Mouse (Mus musculus) telencephalon, adult 2 months (tissue): Measurements from ENCODE around the gene Yif1b.

Source experiments
- DNase-seq: peaks from one replicate; pipeline ENCODE4 v3.0.0-alpha.2; 2011; ENCODE audit warnings: low read depth, low spot score

Yif1b gene

GRCm38 (mm10) chr7:29280801-29281200 is 42.7 kb downstream of the Yif1b start:
- no peak for DNase-seq

DNA sequence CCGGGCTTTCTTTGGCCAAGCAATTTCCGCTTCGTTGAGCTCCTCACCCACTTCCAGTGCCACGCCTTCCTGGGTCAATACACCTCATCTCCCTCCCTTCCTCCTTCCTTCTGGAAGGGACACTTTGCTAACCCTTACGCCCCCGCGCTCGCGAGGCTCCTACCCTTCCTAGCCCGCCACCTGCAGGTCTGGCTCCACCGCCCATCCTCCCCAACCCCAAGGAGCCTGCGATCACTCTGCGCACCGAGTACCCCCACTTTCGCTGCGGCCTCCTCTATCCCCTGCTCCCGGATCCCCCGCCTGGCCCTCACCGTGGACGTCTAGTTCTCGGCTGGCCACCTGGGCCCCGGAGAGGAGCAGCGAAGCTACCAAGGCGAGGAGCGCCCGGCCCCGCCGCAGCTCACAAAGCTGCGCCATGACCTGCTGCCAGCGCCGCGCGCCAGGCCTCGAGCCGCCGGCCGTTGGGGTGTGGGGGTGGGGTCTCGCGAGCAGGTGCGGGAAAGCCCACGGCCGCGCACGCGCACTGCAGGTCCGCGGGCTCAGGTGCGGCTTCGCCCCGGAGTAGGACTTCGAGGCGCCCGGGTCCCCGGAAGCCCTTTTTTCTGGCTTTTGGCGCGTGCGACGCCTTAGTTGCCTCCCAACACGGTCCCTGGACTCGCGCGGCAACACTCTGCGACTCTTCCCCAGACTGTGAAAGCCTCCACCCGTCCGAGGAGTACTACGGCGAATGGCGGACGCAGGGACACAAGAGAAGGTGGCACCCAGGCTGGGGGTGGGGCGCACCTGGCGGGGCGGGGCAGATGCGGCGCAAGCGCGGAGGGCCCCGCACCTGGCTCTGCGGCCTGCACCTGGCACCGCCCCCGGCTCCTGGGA is 43.3 kb downstream of the Yif1b start, which contains the start of gene Spint2:
Spint2 (minus strand) TSS at position 712 of the 873 bp plus-strand sequence.
- no peak for DNase-seq

- DNase-seq, result no peak
Measured at GRCm38 (mm10) chr7:29282074-29282554, 44.0 kb downstream of the Yif1b start.

- DNase-seq, result no peak
Measured at GRCm38 (mm10) chr7:29283876-29284275, 45.7 kb downstream of the Yif1b start.

DNA sequence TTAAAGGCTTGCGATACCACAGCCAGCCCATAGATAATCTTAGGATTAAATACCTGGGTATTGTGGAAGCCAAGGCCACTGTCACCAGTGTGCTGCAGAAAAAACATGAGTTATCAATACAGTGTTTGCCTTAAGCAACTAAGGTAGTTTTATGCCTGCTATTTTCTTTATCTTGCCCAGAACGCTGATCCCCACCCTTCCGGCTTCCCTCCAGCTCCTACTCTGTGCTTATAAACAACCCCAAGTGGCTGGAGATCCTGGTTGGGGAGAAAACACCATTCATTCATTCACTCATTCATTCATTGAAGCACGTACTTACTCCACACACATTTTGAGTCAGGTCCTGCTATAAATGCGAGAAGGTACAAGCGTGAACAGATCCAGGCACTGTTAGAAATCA is 46.4 kb downstream of the Yif1b start:
- DNase-seq, result no peak

DNA sequence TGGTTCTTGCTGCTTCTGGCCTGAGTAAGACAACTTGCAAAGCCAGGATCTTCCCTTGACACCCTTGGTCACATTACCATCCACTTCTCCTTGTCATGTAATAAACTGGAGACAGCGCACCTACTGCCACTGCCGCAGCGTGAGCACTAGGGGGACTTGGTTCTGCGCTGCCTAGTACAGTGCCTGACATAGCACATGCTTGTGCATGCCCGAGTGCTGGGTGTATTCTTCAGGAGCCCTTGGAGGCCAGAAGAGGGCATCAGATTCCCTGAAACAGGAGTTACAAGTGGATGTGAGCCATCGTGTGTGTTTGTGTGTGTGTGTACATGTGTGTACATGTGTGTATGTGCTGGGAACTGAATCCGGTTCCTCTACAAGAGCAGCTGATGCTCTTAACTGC is 49.4 kb downstream of the Yif1b start:
- no peak for DNase-seq

DNA sequence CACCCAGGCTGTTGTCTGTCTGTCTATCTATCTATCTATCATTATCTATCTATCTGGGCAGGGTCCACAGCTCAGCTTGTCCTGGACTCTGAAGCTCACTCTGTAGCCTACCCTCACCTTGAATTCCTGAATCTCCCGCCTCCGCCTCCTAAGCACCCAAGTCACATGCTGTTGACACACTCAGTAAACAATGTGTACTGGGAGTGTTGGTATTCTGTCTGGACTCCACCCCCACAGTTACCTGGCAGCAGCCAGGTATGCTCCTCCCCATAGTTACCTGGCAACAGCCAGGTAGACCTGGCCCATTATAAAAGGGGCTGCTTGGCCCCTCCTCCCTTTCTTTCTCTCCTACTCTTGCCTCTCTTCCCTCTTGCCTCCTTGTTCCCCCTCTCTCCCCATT is 50.0 kb downstream of the Yif1b start:
- DNase-seq, result no peak

DNA sequence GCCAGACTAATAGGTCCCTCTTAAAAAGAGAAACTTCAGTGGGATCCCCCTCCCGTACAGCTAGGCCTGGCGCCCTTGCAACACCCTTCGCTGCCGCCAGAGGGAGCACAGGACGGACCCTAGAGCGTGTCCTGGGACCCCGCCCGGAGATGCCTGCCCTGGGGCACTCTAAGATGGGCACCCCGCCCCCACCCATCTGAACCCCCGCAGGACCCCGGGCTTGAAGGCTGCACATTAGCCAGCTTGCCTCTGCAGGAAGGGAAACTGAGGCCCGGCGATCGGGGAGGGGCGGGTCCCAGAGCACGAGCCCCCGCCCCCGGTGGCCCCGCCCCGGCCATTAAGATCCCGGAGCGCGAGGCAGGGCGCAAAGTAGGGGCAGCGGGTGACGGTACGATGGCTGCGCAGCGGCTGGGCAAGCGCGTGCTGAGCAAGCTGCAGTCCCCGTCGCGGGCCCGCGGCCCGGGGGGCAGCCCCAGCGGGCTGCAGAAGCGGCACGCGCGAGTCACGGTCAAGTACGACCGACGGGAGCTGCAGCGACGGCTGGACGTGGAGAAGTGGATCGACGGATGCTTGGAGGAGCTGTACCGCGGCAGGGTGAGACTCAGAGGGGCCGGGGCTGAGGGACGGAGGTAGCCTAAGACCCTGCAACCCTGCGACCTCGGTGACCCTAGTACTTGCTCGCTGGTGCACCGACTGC is 51.0 kb downstream of the Yif1b start, which contains the start of gene Ppp1r14a:
Ppp1r14a (plus strand) TSS at position 367 of the 697 bp plus-strand sequence.
- no peak for DNase-seq

- DNase-seq, result no peak
Measured at GRCm38 (mm10) chr7:29289856-29290255, 51.7 kb downstream of the Yif1b start.

GRCm38 (mm10) chr7:29290691-29291485 is 52.8 kb downstream of the Yif1b start:
- no peak for DNase-seq

GRCm38 (mm10) chr7:29291616-29292457 is 53.7 kb downstream of the Yif1b start:
- no peak for DNase-seq

DNA sequence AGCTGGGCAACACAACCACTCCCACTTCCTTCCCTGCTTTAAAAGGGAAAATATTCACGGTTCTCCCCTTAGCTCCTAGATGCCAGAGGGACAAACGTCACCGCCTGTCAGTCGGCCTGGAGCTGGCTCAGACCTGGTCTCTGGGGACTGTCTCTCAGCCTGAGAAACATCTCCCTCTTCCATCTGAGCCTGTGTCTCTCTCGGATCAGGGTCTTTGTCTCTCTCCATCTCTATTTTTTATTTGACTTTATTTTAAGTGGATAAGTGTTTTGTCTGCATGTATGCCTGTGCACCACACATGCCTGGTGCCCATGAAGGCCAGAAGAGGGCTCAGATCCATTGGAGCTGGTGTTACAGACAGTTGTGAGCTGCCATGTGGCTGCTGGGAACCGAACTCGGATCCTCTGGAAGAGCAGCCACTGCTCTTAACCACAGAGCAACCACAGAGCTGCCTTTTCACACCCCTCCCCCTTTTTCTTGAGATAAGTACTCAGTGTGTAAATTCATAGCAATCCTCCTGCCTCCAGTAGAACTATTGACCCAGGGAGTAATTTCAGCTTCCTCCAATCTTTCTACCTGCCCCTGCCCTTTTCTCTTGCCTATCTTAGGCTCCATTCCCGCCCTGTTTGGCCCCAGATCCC is 54.4 kb downstream of the Yif1b start:
- no peak for DNase-seq

- DNase-seq, result no peak
Measured at GRCm38 (mm10) chr7:29293131-29294065, 55.3 kb downstream of the Yif1b start.

DNA sequence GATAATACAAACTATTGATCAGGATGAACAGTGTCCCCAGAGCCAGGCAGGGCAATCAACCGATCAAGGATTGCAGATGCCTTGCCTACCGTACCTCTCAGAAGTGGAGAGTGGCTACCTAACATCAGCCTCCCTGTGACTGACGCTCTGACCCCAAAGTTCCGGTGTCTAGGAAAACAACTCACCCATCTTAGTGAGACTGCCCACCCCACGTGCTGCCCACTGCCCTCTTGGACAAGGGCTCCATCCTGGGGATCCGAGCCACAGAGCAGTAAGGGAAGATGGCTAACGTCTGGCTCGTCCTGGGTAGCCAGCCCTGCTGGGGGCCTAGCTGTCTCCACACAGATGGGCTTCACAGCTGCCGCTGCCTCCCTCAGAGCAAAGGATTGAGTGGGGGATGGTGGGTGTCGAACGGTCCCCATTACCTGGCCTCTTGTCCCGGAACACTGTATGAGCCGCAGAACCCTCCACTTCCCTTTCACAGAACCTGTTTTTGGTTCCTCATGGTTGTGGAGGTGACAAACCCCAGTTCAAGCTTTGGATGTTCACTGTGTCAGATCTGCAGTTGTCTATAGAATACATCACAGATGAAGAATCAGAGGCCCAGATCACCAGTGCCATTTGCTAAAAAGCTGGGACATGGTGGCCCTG is 56.1 kb downstream of the Yif1b start:
- no peak for DNase-seq

DNA sequence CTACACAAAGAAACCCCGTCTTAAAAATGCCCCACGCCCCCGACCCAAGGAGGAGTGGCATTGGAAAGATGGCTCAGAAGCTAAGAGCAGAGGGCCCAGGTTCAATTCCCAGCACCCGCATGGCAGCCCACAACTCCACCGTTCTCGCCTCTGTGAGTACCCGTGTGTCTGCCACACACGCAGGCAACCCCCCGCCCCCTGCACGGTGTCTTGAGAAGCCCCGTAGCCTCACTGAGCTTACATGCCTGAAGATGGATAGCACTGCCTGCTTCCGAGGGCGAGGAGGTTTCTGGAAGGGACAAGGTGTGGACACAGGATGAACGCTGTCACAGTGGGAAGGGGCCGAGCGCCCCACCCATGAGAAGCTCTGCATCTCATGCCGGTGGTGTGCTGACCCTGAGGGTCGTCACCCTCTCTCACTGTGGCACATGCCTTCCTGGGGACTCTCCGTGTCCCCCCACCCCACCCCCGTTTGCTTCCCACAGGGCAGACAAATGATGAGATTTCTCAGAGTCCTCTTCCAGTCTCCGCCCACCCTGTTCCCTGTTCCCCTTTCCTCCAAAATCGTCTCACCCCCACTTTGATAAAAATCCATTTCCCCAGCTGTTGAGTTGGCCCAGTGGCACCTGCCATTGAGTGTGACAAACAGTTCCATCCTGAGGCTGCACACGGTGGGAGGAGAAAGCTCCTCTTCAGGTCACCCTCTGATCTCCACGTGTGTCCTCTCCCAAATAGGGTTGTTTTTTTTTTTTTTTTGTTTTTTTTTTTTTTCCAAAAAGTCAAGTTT is 57.9 kb downstream of the Yif1b start:
- no peak for DNase-seq

- no peak for DNase-seq
Measured at GRCm38 (mm10) chr7:29296998-29297397, 58.9 kb downstream of the Yif1b start.
